Mouse (Mus musculus): ENCODE results near the gene Btbd35f27.
"Not testable (repeated sequence)": the region's sequence is repeated elsewhere in the genome, so short reads cannot be mapped to it uniquely, and the experiment has no call there.

Gene Btbd35f27

DNA sequence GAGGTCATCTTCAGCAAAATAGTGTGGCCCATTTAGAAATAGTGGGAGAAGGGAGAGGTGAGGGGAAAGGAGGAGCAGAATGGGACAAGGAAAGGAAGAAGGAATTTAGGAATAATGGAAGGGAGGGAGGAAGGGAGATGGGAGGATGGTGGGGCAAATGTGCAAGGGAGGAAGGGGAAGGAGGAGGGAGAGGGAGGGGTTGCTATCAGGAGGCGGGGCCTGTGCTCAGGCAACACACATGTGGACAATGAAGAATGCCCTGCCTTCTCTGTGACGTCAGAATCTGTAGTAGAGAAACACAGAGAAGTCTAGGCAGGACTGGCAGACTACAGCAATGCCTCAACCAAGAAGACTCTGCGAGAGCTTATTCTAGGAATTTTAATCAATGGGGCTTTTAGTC, at the start of gene Btbd35f27:
Btbd35f27 (plus strand) TSS at position 301 of the 400 bp plus-strand sequence.
- in situ Hi-C loops (cut with MseI, MboI) = not testable (repeated sequence)
